Mouse (Mus musculus) granulocyte monocyte progenitor cell, adult 5-6 weeks (primary cell): ENCODE measurements around the gene 6430531B16Rik. TPM values are rescaled to one million over a fixed set of nuclear protein-coding genes. Genes with fewer than 3 reads are reported as not detected.

ENCODE experiments used
- ATAC-seq: replicated peaks from 2 replicates; pipeline ENCODE4 v1.8.0; 2016; ENCODE audit warnings: mild to moderate bottlenecking, moderate TSS enrichment, inconsistent platforms; ENCODE audit not compliant: poor library complexity, severe bottlenecking
- total RNA-seq, 2 experiments: library from RNA; stranded (forward) in 1 of 2; stranded (reverse) in 1 of 2; fragments of 200-712, 200-1000 nt in 1 of 2; fragments of >200 nt in 1 of 2; fragmentation: Nextera tagmentation in 1 of 2; gene quantifications; 2 replicates each; pipeline ENCODE4 v1.2.3; 2014 to 2017

6430531B16Rik gene
- total RNA-seq (2014; fragmentation: Nextera tagmentation) (0.62 TPM in 1 of 2 replicates, not detected in the other), total RNA-seq (2017) (0.52 TPM in 1 of 2 replicates, not detected in the other)

GRCm38 (mm10) chr7:139978278-139978892 lies at the start of gene 6430531B16Rik:
6430531B16Rik (minus strand) TSS chr7:139978755.
- peak; percentile 53 for ATAC-seq

- no peak for ATAC-seq
These were observed 32.8 kb upstream of the 6430531B16Rik start for GRCm38 (mm10) chr7:140011336-140011735.

- no peak for ATAC-seq
These were observed 29.2 kb upstream of the 6430531B16Rik start for GRCm38 (mm10) chr7:140007781-140008180.

- ATAC-seq, result no peak
These were observed 28.5 kb upstream of the 6430531B16Rik start for GRCm38 (mm10) chr7:140006861-140007611.

- no peak for ATAC-seq
These were observed 26.1 kb upstream of the 6430531B16Rik start for GRCm38 (mm10) chr7:140004666-140005065.

GRCm38 (mm10) chr7:140001086-140001740 lies 22.7 kb upstream of the 6430531B16Rik start:
- no peak for ATAC-seq

GRCm38 (mm10) chr7:139998691-139999350 lies 20.3 kb upstream of the 6430531B16Rik start:
- no peak for ATAC-seq

GRCm38 (mm10) chr7:139994676-139995075 lies 16.1 kb upstream of the 6430531B16Rik start:
- ATAC-seq, result peak; percentile 61

- ATAC-seq, result no peak
These were observed 15.6 kb upstream of the 6430531B16Rik start for GRCm38 (mm10) chr7:139994202-139994601.

GRCm38 (mm10) chr7:139993532-139993931 lies 15.0 kb upstream of the 6430531B16Rik start:
- no peak for ATAC-seq

- peak; percentile 86 for ATAC-seq
These were observed 13.9 kb upstream of the 6430531B16Rik start, which contains the start of gene Adam8 for GRCm38 (mm10) chr7:139992406-139992805. Adam8 (minus strand) TSS chr7:139992562.

- peak; percentile 13; the same call in 1 of the 2 replicates for ATAC-seq
These were observed 12.4 kb upstream of the 6430531B16Rik start for GRCm38 (mm10) chr7:139990864-139991394.

GRCm38 (mm10) chr7:139988272-139988671 lies 9.7 kb upstream of the 6430531B16Rik start:
- ATAC-seq, result no peak

- peak; percentile 94 for ATAC-seq
These were observed 6.0 kb upstream of the 6430531B16Rik start for GRCm38 (mm10) chr7:139984505-139984904.

GRCm38 (mm10) chr7:139982058-139982457 lies 3.5 kb upstream of the 6430531B16Rik start:
- ATAC-seq, result no peak

GRCm38 (mm10) chr7:139980778-139981177 lies 2.2 kb upstream of the 6430531B16Rik start:
- ATAC-seq, result no peak

- peak; percentile 17 for ATAC-seq
These were observed 610 bp upstream of the 6430531B16Rik start for GRCm38 (mm10) chr7:139979011-139979719.

GRCm38 (mm10) chr7:139975471-139975870 lies 3.1 kb downstream of the 6430531B16Rik start:
- no peak for ATAC-seq

GRCm38 (mm10) chr7:139974307-139974706 lies 4.2 kb downstream of the 6430531B16Rik start:
- ATAC-seq, result peak; percentile 54
